Mouse (Mus musculus) lung, adult 2 months (tissue): ENCODE results near the gene Cpt1a.

Source experiments
- CTCF ChIP-seq: fragments of 200-500 bp; IDR thresholded peaks from 2 replicates; pipeline ENCODE4 v1.5.1; 2011; ENCODE audit warnings: mild to moderate bottlenecking, low read length, control low read depth; ENCODE audit not compliant: insufficient read depth
- POLR2A ChIP-seq: fragments of 200-500 bp; IDR thresholded peaks from 2 replicates; pipeline ENCODE4 v1.6.1; 2011; ENCODE audit warnings: low read depth, mild to moderate bottlenecking, control low read depth, low read length, borderline replicate concordance; ENCODE audit errors: extremely low read depth

DNA sequence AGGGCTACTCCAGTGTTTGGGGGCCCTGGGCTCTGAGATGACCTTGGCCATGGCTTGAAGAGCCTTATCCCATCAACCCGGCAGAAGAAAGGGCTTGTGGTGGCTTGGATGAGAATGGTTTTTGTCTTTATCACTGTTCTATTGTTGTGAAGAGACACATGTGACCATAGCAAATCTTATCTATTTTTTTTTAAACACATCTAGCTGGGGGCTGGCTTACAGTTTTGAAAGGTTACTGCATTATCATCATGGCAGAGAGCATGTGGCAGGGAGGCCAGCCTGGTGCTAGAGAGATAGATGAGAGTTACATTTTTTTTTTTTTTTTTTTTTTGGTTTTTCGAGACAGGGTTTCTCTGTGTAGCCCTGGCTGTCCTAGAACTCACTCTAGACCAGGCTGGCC, 109.8 kb downstream of the Cpt1a start:
- TF ChIP-seq POLR2A, result no peak
- no peak for TF ChIP-seq CTCF
